Mouse (Mus musculus) intestine, embryonic 16.5 days (tissue): ENCODE measurements at regions not wholly inside any gene's neighbourhood (a gene's known extent, or its start where the extent isn't known, plus 50 kb on each side); places are given as distances from the start of the nearest gene placed in this dataset.

ENCODE experiments used
- ATAC-seq: fragments of 200-750 bp; cut with Nextera tagmentation; 2 replicates; pipeline ENCODE4 v1.8.0; 2017; ENCODE audit warnings: moderate TSS enrichment, moderate library complexity
- H3K27ac ChIP-seq: fragments of 300-500 bp; sonication (generic); 2 replicates; pipeline ENCODE4 v1.5.1; 2014; ENCODE audit warnings: mild to moderate bottlenecking, low read length
- H3K27me3 ChIP-seq: fragments of 300-500 bp; sonication (generic); replicated peaks from 2 replicates; pipeline ENCODE4 v1.6.1; 2014; ENCODE audit warnings: low read length, control low read depth, mixed read lengths; ENCODE audit not compliant: control insufficient read depth, insufficient read depth
- H3K36me3 ChIP-seq: fragments of 300-500 bp; sonication (generic); 2 replicates; pipeline ENCODE4 v1.6.1; 2014; ENCODE audit warnings: low read length, control low read depth; ENCODE audit not compliant: control insufficient read depth, insufficient read depth
- H3K4me1 ChIP-seq: fragments of 300-500 bp; sonication (generic); 2 replicates; pipeline ENCODE4 v1.6.1; 2014; ENCODE audit warnings: low read length, control low read depth, mixed read lengths; ENCODE audit not compliant: control insufficient read depth, insufficient read depth
- H3K4me2 ChIP-seq: fragments of 300-500 bp; sonication (generic); 2 replicates; pipeline ENCODE4 v1.6.1; 2014; ENCODE audit warnings: low read depth, low read length, control low read depth
- H3K4me3 ChIP-seq: fragments of 300-500 bp; sonication (generic); 2 replicates; pipeline ENCODE4 v1.5.1; 2014; ENCODE audit warnings: mild to moderate bottlenecking, low read length
- H3K9ac ChIP-seq: fragments of 300-500 bp; sonication (generic); 2 replicates; pipeline ENCODE4 v1.6.1; 2014; ENCODE audit warnings: low read depth, low read length
- H3K9me3 ChIP-seq: fragments of 300-500 bp; sonication (generic); 2 replicates; pipeline ENCODE4 v1.6.1; 2016; ENCODE audit warnings: low read length, control low read depth; ENCODE audit not compliant: control insufficient read depth
- WGBS: fragments of 180-500 bp; shearing (Covaris S2); extraction: QIAGEN DNeasy Blood & Tissue Kit; methylation state at CpG from one replicate; pipeline ENCODE4 v1.1.7; 2014; 5-methylcytosine and 5-hydroxymethylcytosine counted together

DNA sequence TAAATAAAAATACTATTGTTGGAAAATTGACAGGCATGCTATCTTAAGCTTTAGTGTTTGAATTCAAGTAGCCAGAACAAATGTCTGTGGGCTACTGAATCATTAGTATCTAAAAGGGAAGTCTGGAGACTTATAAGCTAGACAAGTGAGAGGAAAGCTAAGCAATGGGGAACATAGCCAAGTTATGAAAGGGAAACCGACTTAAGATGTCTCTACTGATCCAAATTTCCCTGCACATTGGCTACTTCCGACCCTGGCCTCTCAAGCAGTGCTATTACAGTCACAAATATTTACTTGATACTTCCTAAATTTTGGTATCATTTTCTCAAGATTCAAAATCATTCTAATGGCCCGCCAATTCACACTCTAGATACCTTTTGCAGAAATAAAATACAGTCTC is 65.4 kb upstream of the Rps6ka3 start:
- H3K9ac ChIP-seq = no peak overlapping the region
- no peak overlapping the region for H3K27ac ChIP-seq
- H3K9me3 ChIP-seq = no peaks in the 10 kb centered on the region
- H3K27me3 ChIP-seq = no peaks in the 10 kb centered on the region
- H3K4me3 ChIP-seq = no peak overlapping the region
- no peaks in the 10 kb centered on the region for H3K4me1 ChIP-seq
- 70% methylated on average over 3 of the region's 3 CpGs for WGBS
- no peak overlapping the region for H3K4me2 ChIP-seq
- H3K36me3 ChIP-seq = no peaks in the 10 kb centered on the region
- no peak for ATAC-seq

GRCm38 (mm10) chrX:159145212-159145611 is 64.9 kb upstream of the Rps6ka3 start:
- WGBS = 55% methylated on average over 4 of the region's 4 CpGs
- no peak for ATAC-seq
- H3K27me3 ChIP-seq = no peaks in the 10 kb centered on the region
- H3K36me3 ChIP-seq = no peaks in the 10 kb centered on the region
- no peak overlapping the region for H3K4me2 ChIP-seq
- no peaks in the 10 kb centered on the region for H3K4me1 ChIP-seq
- H3K27ac ChIP-seq = no peak overlapping the region
- no peaks in the 10 kb centered on the region for H3K9me3 ChIP-seq
- no peak overlapping the region for H3K4me3 ChIP-seq
- no peak overlapping the region for H3K9ac ChIP-seq

- 62% methylated on average over 5 of the region's 5 CpGs for WGBS
- Histone ChIP-seq H3K27me3 (no peaks in the 10 kb centered on the region), H3K9ac (no peak overlapping the region), H3K4me2 (no peak overlapping the region), H3K9me3 (no peaks in the 10 kb centered on the region), H3K36me3 (no peaks in the 10 kb centered on the region), H3K4me1 (no peaks in the 10 kb centered on the region), H3K4me3 (no peak overlapping the region), H3K27ac (no peak overlapping the region)
- no peak for ATAC-seq
Observed at GRCm38 (mm10) chrX:159155786-159156185, 54.3 kb upstream of the Rps6ka3 start.

DNA sequence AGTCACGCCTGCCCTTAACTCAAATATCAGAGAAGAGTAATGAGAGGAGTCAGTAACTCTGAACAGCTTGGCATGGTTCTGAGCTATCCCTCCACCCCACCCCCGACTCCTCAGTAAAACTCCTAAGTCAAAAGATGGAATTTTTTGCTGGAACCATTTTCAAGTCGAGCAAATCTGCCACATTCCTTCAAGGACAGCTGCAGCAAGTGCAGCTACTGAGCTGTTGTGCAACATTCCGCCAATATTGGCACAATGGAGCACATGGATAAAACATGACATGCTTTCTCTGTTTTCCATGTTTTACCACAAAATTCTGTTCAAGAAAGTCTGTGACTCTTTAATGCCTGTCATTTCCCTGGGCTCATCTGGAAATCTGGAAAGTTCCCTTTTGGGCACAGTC is 53.1 kb upstream of the Rps6ka3 start:
- Histone ChIP-seq H3K27me3 (no peaks in the 10 kb centered on the region), H3K9me3 (no peaks in the 10 kb centered on the region), H3K36me3 (no peaks in the 10 kb centered on the region), H3K27ac (no peak overlapping the region), H3K4me2 (no peak overlapping the region), H3K4me1 (no peaks in the 10 kb centered on the region), H3K9ac (no peak overlapping the region), H3K4me3 (no peak overlapping the region)
- no peak for ATAC-seq
- WGBS = 59% methylated on average over 4 of the region's 4 CpGs

GRCm38 (mm10) chrX:159159727-159160126 is 50.4 kb upstream of the Rps6ka3 start:
- 93% methylated on average over 2 of the region's 2 CpGs for WGBS
- Histone ChIP-seq H3K27me3 (no peaks in the 10 kb centered on the region), H3K4me2 (no peak overlapping the region), H3K4me3 (no peak overlapping the region), H3K9ac (no peak overlapping the region), H3K27ac (no peak overlapping the region), H3K9me3 (no peaks in the 10 kb centered on the region), H3K4me1 (no peaks in the 10 kb centered on the region), H3K36me3 (no peaks in the 10 kb centered on the region)
- no peak for ATAC-seq
